Mouse (Mus musculus) CH12.LX (cell line): ENCODE results near the gene Zfp384. TPM values are rescaled to one million over a fixed set of nuclear protein-coding genes. Genes with fewer than 3 reads are reported as not detected.

ENCODE experiments used
- DNase-seq: peaks from one replicate; pipeline ENCODE4 v3.0.0-alpha.2; 2013; ENCODE audit errors: extremely low read depth
- H3K27ac ChIP-seq: 2 replicates; pipeline ENCODE4 v1.5.1; 2012; ENCODE audit warnings: low read depth, mild to moderate bottlenecking, control low read depth, moderate library complexity; ENCODE audit not compliant: insufficient read depth
- H3K27me3 ChIP-seq: replicated peaks from 2 replicates; pipeline ENCODE3; 2012; ENCODE audit warnings: inconsistent platforms
- H3K36me3 ChIP-seq, 2 experiments: replicated peaks in 1 of 2; 2 replicates each; pipeline versions ENCODE3 to v1.6.1; 2012; ENCODE audit warnings: inconsistent platforms in 1 of 2, low read length in 1 of 2, mild to moderate bottlenecking in 1 of 2, mixed read lengths in 1 of 2, moderate library complexity in 1 of 2; ENCODE audit not compliant: control insufficient read depth in 1 of 2, insufficient read depth in 1 of 2
- H3K4me1 ChIP-seq, 2 experiments: 2 replicates each; pipeline ENCODE4 v1.6.1; 2012; ENCODE audit warnings: inconsistent platforms in 1 of 2, moderate library complexity in 1 of 2; ENCODE audit not compliant: insufficient read depth in 2 of 2, control insufficient read depth in 1 of 2
- H3K4me2 ChIP-seq: 2 replicates; pipeline ENCODE4 v1.6.1; 2012; ENCODE audit warnings: low read depth, mild to moderate bottlenecking, control low read depth; ENCODE audit not compliant: poor library complexity, insufficient read depth, severe bottlenecking
- H3K4me3 ChIP-seq, 3 experiments: fragments of 150-350 bp in 1 of 3; sonication (generic) in 1 of 3; replicated peaks in 1 of 3; 2 replicates each; pipeline versions ENCODE3 to v1.5.1; 2011 to 2012; ENCODE audit warnings: low read depth in 2 of 3, low read length in 2 of 3, mild to moderate bottlenecking in 2 of 3, moderate library complexity in 2 of 3, control low read depth in 1 of 3, improper control_type of control experiment in 1 of 3, inconsistent platforms in 1 of 3, mixed read lengths in 1 of 3; ENCODE audit not compliant: poor library complexity in 1 of 3
- H3K79me2 ChIP-seq: replicated peaks from 2 replicates; pipeline ENCODE4 v1.6.1; 2012; ENCODE audit warnings: mild to moderate bottlenecking, moderate library complexity; ENCODE audit not compliant: control insufficient read depth, poor library complexity, insufficient read depth, severe bottlenecking; ENCODE audit errors: extremely low read depth
- H3K9ac ChIP-seq: 2 replicates; pipeline ENCODE4 v1.6.1; 2012; ENCODE audit warnings: low read depth, mild to moderate bottlenecking, control low read depth, moderate library complexity; ENCODE audit not compliant: insufficient read depth
- H3K9me3 ChIP-seq: replicated peaks from 2 replicates; pipeline ENCODE3; 2012; ENCODE audit warnings: low read length, inconsistent platforms, mixed read lengths
- BHLHE40 ChIP-seq: IDR thresholded peaks from 2 replicates; pipeline ENCODE4 v1.6.1; 2011; ENCODE audit warnings: mild to moderate bottlenecking, low read depth, low read length, improper control_type of control experiment
- CHD1 ChIP-seq: IDR thresholded peaks from 2 replicates; pipeline ENCODE4 v1.6.1; 2012; ENCODE audit warnings: low read depth, low read length, improper control_type of control experiment, inconsistent platforms
- CHD2 ChIP-seq: IDR thresholded peaks from 2 replicates; pipeline ENCODE4 v1.6.1; 2011; ENCODE audit warnings: low read length, improper control_type of control experiment
- CTCF ChIP-seq, 2 experiments: IDR thresholded peaks in 1 of 2; conservative IDR thresholded peaks in 1 of 2; 2 replicates each; pipeline ENCODE4 v1.5.1; 2011 to 2012; ENCODE audit warnings: low read depth in 2 of 2, low read length in 2 of 2, improper control_type of control experiment in 1 of 2, inconsistent platforms in 1 of 2, mild to moderate bottlenecking in 1 of 2, moderate library complexity in 1 of 2
- E2F4 ChIP-seq: IDR thresholded peaks from 2 replicates; pipeline ENCODE4 v1.6.1; 2011; ENCODE audit warnings: low read depth, low read length, improper control_type of control experiment; ENCODE audit not compliant: insufficient replicate concordance
- ELF1 ChIP-seq: IDR thresholded peaks from 2 replicates; pipeline ENCODE4 v1.6.1; 2014; ENCODE audit warnings: low read depth, mild to moderate bottlenecking, inconsistent platforms, low read length, improper control_type of control experiment
- ETS1 ChIP-seq: conservative IDR thresholded peaks from 2 replicates; pipeline ENCODE4 v1.6.1; 2012; ENCODE audit warnings: low read depth, mild to moderate bottlenecking, inconsistent platforms, low read length, improper control_type of control experiment, moderate library complexity
- HCFC1 ChIP-seq: IDR thresholded peaks from 2 replicates; pipeline ENCODE4 v1.6.1; 2012; ENCODE audit warnings: low read depth, mild to moderate bottlenecking, inconsistent platforms, low read length, improper control_type of control experiment
- IRF4 ChIP-seq: IDR thresholded peaks from 2 replicates; pipeline ENCODE4 v1.6.1; 2014; ENCODE audit warnings: low read depth, mild to moderate bottlenecking, inconsistent platforms, low read length, improper control_type of control experiment
- JUN ChIP-seq: IDR thresholded peaks from 2 replicates; pipeline ENCODE4 v1.6.1; 2011; ENCODE audit warnings: low read depth, mild to moderate bottlenecking, low read length, improper control_type of control experiment, moderate library complexity; ENCODE audit not compliant: insufficient read depth
- JUND ChIP-seq: conservative IDR thresholded peaks from 2 replicates; pipeline ENCODE4 v1.6.1; 2011; ENCODE audit warnings: low read depth, low read length, improper control_type of control experiment
- KAT2A ChIP-seq: IDR thresholded peaks from 2 replicates; pipeline ENCODE4 v1.6.1; 2012; ENCODE audit warnings: low read length, improper control_type of control experiment, inconsistent platforms; ENCODE audit not compliant: insufficient replicate concordance
- MAFK ChIP-seq: IDR thresholded peaks from 2 replicates; pipeline ENCODE4 v1.6.1; 2011; ENCODE audit warnings: low read length, improper control_type of control experiment; ENCODE audit not compliant: insufficient replicate concordance
- MAX ChIP-seq: IDR thresholded peaks from 2 replicates; pipeline ENCODE4 v1.6.1; 2011; ENCODE audit warnings: low read length, improper control_type of control experiment
- MEF2A ChIP-seq: IDR thresholded peaks from 2 replicates; pipeline ENCODE4 v1.6.1; 2014; ENCODE audit warnings: low read depth, mild to moderate bottlenecking, inconsistent platforms, low read length, improper control_type of control experiment, borderline replicate concordance
- MYC ChIP-seq: IDR thresholded peaks from 2 replicates; pipeline ENCODE4 v1.6.1; 2011; ENCODE audit warnings: low read depth, mild to moderate bottlenecking, improper control_type of control experiment, low read length
- NRF1 ChIP-seq: IDR thresholded peaks from 2 replicates; pipeline ENCODE4 v1.6.1; 2014; ENCODE audit warnings: low read depth, mild to moderate bottlenecking, inconsistent platforms, low read length, improper control_type of control experiment, moderate library complexity
- PAX5 ChIP-seq: IDR thresholded peaks from 2 replicates; pipeline ENCODE4 v1.6.1; 2012; ENCODE audit warnings: low read length, inconsistent platforms, mixed read lengths
- POLR2A ChIP-seq: IDR thresholded peaks from 2 replicates; pipeline ENCODE4 v1.6.1; 2011; ENCODE audit warnings: low read depth, mild to moderate bottlenecking, improper control_type of control experiment, low read length
- POLR2AphosphoS2 ChIP-seq: IDR thresholded peaks from 2 replicates; pipeline ENCODE4 v1.6.1; 2011; ENCODE audit warnings: low read depth, low read length, improper control_type of control experiment
- RCOR1 ChIP-seq: conservative IDR thresholded peaks from 2 replicates; pipeline ENCODE4 v1.6.1; 2012; ENCODE audit warnings: low read depth, mild to moderate bottlenecking, inconsistent platforms, low read length, improper control_type of control experiment
- SIN3A ChIP-seq: IDR thresholded peaks from 2 replicates; pipeline ENCODE4 v1.6.1; 2012; ENCODE audit warnings: low read length, improper control_type of control experiment, inconsistent platforms
- TBP ChIP-seq: conservative IDR thresholded peaks from 2 replicates; pipeline ENCODE4 v1.6.1; 2011; ENCODE audit warnings: low read depth, low read length, improper control_type of control experiment
- TCF12 ChIP-seq: IDR thresholded peaks from 2 replicates; pipeline ENCODE4 v1.6.1; 2014; ENCODE audit warnings: low read depth, mild to moderate bottlenecking, inconsistent platforms, low read length, improper control_type of control experiment
- UBTF ChIP-seq: IDR thresholded peaks from 2 replicates; pipeline ENCODE4 v1.6.1; 2012; ENCODE audit warnings: low read depth, mild to moderate bottlenecking, inconsistent platforms, low read length, improper control_type of control experiment, moderate library complexity
- USF1 ChIP-seq: IDR thresholded peaks from 2 replicates; pipeline ENCODE4 v1.6.1; 2014; ENCODE audit warnings: low read depth, mild to moderate bottlenecking, inconsistent platforms, low read length, improper control_type of control experiment
- USF2 ChIP-seq: conservative IDR thresholded peaks from 2 replicates; pipeline ENCODE4 v1.6.1; 2011; ENCODE audit warnings: low read depth, low read length, improper control_type of control experiment
- ZC3H11A ChIP-seq: IDR thresholded peaks from 2 replicates; pipeline ENCODE4 v1.6.1; 2012; ENCODE audit warnings: low read depth, mild to moderate bottlenecking, inconsistent platforms, low read length, improper control_type of control experiment
- ZKSCAN1 ChIP-seq: IDR thresholded peaks from 2 replicates; pipeline ENCODE4 v1.6.1; 2012; ENCODE audit warnings: low read depth, inconsistent platforms, low read length, improper control_type of control experiment, borderline replicate concordance
- ZMIZ1 ChIP-seq: IDR thresholded peaks from 2 replicates; pipeline ENCODE4 v1.6.1; 2012; ENCODE audit warnings: low read depth, mild to moderate bottlenecking, inconsistent platforms, low read length, improper control_type of control experiment
- ZNF384 ChIP-seq: IDR thresholded peaks from 2 replicates; pipeline ENCODE4 v1.6.1; 2012; ENCODE audit warnings: low read depth, low read length, improper control_type of control experiment, inconsistent platforms
- dilution Hi-C: fragments of 300-500 bp; cut with MboI; formaldehyde crosslinking; loops from 2 replicates; pipeline ENCODE4 v1.14.3; 2020; ENCODE audit warnings: low sequenced_read_pairs; ENCODE audit not compliant: extremely low pct_unique_long_range_greater_than_20kb, extremely low pct_ligation_motif_present
- in situ Hi-C: fragments of 300-500 bp; cut with MboI; formaldehyde crosslinking; loops from 3 replicates; pipeline ENCODE4 v1.14.3; 2019; ENCODE audit warnings: low sequenced_read_pairs, low pct_ligation_motif_present, low pct_unique_long_range_greater_than_20kb, mixed read lengths
- polyA plus RNA-seq: library from polyadenylated mRNA; unstranded; fragments of >175 nt; gene quantifications from 2 replicates; pipeline ENCODE4 v1.2.1, GENCODE M21; 2012; ENCODE audit warnings: low read depth; ENCODE audit not compliant: insufficient read length
- total RNA-seq, 2 experiments: library from RNA; depleted of rRNA; stranded (reverse); fragments of 300-350 nt in 1 of 2; fragments of >200 nt in 1 of 2; gene quantifications; 2 replicates each; pipeline ENCODE4 v1.2.3; 2012 to 2014

Zfp384 gene
- total and polyA plus RNA-seq, 3 experiments: 14.0 to 34.4 (median 17.0) TPM

GRCm38 (mm10) chr6:125008060-125008459 lies 885 bp upstream of the Zfp384 start:
- peak overlapping the region; percentile 71 for H3K4me2 ChIP-seq
- H3K4me3 ChIP-seq: peak overlapping the region; percentile 73 to 94 (median 79)
- peak overlapping the region; percentile 72 for H3K9ac ChIP-seq
- peak; percentile 35 for DNase-seq
- no peak overlapping the region for H3K27ac ChIP-seq
- TF ChIP-seq TBP: peak; percentile 84
- no peak for TF ChIP-seq JUND
- TF ChIP-seq, all 38 proteins: peak for 1
- H3K4me1 ChIP-seq: peaks cover 0 to 45% of the 10 kb centered on the region in 2 experiments; a peak in 2 of 4 replicates
- in situ Hi-C loops: no loop called here
- peaks cover 28% of the 10 kb centered on the region for H3K79me2 ChIP-seq
- H3K9me3 ChIP-seq: no peaks in the 10 kb centered on the region
- H3K27me3 ChIP-seq: peaks cover 1% of the 10 kb centered on the region
- dilution Hi-C loops: no loop called here
- peaks cover 15 to 22% of the 10 kb centered on the region in 2 experiments for H3K36me3 ChIP-seq

DNA sequence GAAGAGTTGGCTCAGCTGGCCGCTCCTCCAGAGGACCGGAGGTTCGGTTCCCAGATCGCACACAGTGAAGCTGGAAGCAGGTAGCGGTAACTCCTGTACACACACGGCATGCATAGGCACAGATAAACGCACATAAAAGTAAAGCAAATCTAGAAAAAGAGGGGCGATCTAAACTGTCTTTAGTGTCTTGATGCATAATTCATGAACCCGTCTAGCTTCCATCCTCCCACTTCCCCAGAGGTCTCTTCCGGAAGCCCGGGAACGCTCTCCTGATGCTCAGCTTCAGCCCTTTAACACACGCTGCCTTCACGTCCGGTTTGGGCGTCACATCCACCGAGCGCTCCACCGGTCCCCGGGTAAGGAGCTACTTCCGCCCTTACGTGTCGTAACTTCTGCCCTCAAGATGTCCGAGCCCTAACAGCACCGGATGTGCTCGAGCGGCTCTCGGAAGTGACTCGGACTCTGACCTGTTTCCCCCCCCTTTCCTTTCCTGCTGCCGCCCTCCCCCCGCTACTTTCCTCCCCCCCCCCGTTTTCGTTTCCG lies 288 bp upstream of the Zfp384 start:
- peaks cover 19 to 26% of the 10 kb centered on the region in 2 experiments for H3K36me3 ChIP-seq
- peak; percentile 99 for DNase-seq
- H3K27ac ChIP-seq: peak overlapping the region; percentile 67
- H3K4me1 ChIP-seq: peaks cover 0 to 45% of the 10 kb centered on the region in 2 experiments; a peak in 2 of 4 replicates
- no peaks in the 10 kb centered on the region for H3K27me3 ChIP-seq
- in situ Hi-C loops: no loop called here
- peak overlapping the region; percentile 73 to 94 (median 79) for H3K4me3 ChIP-seq
- H3K79me2 ChIP-seq: peaks cover 32% of the 10 kb centered on the region
- peak overlapping the region; percentile 91 for H3K9ac ChIP-seq
- H3K4me2 ChIP-seq: 0 out of 2 replicates have a peak overlapping the region, but pooled peaks have one; percentile 71
- no peaks in the 10 kb centered on the region for H3K9me3 ChIP-seq
- dilution Hi-C loops: no loop called here
- TF ChIP-seq E2F4: peak; percentile 86; the same call in 1 of the 2 replicates
- TF ChIP-seq MAX: peak; percentile 68; the same call in 1 of the 2 replicates
- TF ChIP-seq RCOR1: no peak; the same call in 1 of the 2 replicates
- TF ChIP-seq ZNF384: peak; percentile 89
- peak; percentile 30; the same call in 1 of the 2 replicates for TF ChIP-seq BHLHE40
- TF ChIP-seq ETS1: peak; percentile 62
- TF ChIP-seq CHD1: no peak
- peak; percentile 80 for TF ChIP-seq POLR2A
- TF ChIP-seq ZC3H11A: no peak
- TF ChIP-seq USF1: no peak
- peak; percentile 85 for TF ChIP-seq TBP
- TF ChIP-seq MYC: peak; percentile 79
- peak; percentile 55 for TF ChIP-seq NRF1
- TF ChIP-seq MAFK: no peak
- TF ChIP-seq ZMIZ1: 0 out of 2 replicates have a peak, but pooled peaks have one; percentile 16
- TF ChIP-seq IRF4: peak; percentile 84
- peak; percentile 96 for TF ChIP-seq SIN3A
- TF ChIP-seq KAT2A: peak; percentile 97
- 0 out of 2 replicates have a peak, but pooled peaks have one; percentile 26 for TF ChIP-seq JUN
- no peak for TF ChIP-seq PAX5
- TF ChIP-seq POLR2AphosphoS2: peak; percentile 51; the same call in 1 of the 2 replicates
- no peak for TF ChIP-seq USF2
- peak; percentile 99 for TF ChIP-seq ELF1
- TF ChIP-seq CHD2: peak; percentile 68
- TF ChIP-seq HCFC1: peak; percentile 97
- TF ChIP-seq TCF12: 0 out of 2 replicates have a peak, but pooled peaks have one; percentile 49
- TF ChIP-seq UBTF: 0 out of 2 replicates have a peak, but pooled peaks have one; percentile 45
- TF ChIP-seq MEF2A: peak; percentile 75; the same call in 1 of the 2 replicates
- no peak for TF ChIP-seq CTCF (conservative IDR thresholded peaks at IDR 0.05 in 1 of 2, IDR thresholded peaks at IDR 0.05 in 1 of 2; ENCODE audit: low read depth in 2 of 2, low read length in 2 of 2)
- TF ChIP-seq ZKSCAN1: no peak
- TF ChIP-seq JUND: peak; percentile 55; the same call in 1 of the 2 replicates
